Mouse (Mus musculus) neural tube, embryonic 11.5 days (tissue): Measurements from ENCODE around the gene Itgb3. TPM values are rescaled to one million over a fixed set of nuclear protein-coding genes. Genes with fewer than 3 reads are reported as not detected.
A peak's percentile ranks its signal among the peaks of the same experiment; 100 is the strongest.
"Not testable (repeated sequence)": the region's sequence is repeated elsewhere in the genome, so short reads cannot be mapped to it uniquely, and the experiment has no call there.

Experiments
- ATAC-seq: fragments of 200-750 bp; cut with Nextera tagmentation; 2 replicates; pipeline ENCODE4 v1.8.0; 2017; ENCODE audit warnings: moderate number of reproducible peaks, mild to moderate bottlenecking, moderate TSS enrichment, moderate library complexity; ENCODE audit not compliant: insufficient read depth, low FRiP score, low TSS enrichment
- DNase-seq: peaks from one replicate; pipeline ENCODE4 v3.0.0-alpha.2; 2015; ENCODE audit warnings: low spot score
- H3K27ac ChIP-seq: fragments of 300-500 bp; sonication (generic); 2 replicates; pipeline ENCODE4 v1.5.1; 2014; ENCODE audit warnings: low read depth, mild to moderate bottlenecking, low read length
- H3K27me3 ChIP-seq: fragments of 300-500 bp; sonication (generic); 2 replicates; pipeline ENCODE4 v1.6.1; 2014; ENCODE audit warnings: mild to moderate bottlenecking, low read length, mixed read lengths; ENCODE audit not compliant: control insufficient read depth, insufficient read depth
- H3K36me3 ChIP-seq: fragments of 300-500 bp; sonication (generic); 2 replicates; pipeline ENCODE4 v1.6.1; 2014; ENCODE audit warnings: mild to moderate bottlenecking, low read length, moderate library complexity, mixed read lengths; ENCODE audit not compliant: control insufficient read depth, insufficient read depth
- H3K4me1 ChIP-seq: fragments of 300-500 bp; sonication (generic); 2 replicates; pipeline ENCODE4 v1.6.1; 2014; ENCODE audit warnings: low read length, mixed read lengths; ENCODE audit not compliant: control insufficient read depth, insufficient read depth
- H3K4me2 ChIP-seq: fragments of 300-500 bp; sonication (generic); 2 replicates; pipeline ENCODE4 v1.6.1; 2014; ENCODE audit warnings: low read depth, mild to moderate bottlenecking, moderate library complexity
- H3K4me3 ChIP-seq: fragments of 300-500 bp; sonication (generic); 2 replicates; pipeline ENCODE4 v1.5.1; 2014; ENCODE audit warnings: low read depth, low read length
- H3K9ac ChIP-seq: fragments of 300-500 bp; sonication (generic); 2 replicates; pipeline ENCODE4 v1.6.1; 2014; ENCODE audit warnings: mild to moderate bottlenecking, low read length
- H3K9me3 ChIP-seq: fragments of 300-500 bp; sonication (generic); 2 replicates; pipeline ENCODE4 v1.6.1; 2016; ENCODE audit warnings: low read length; ENCODE audit not compliant: control insufficient read depth
- WGBS: fragments of 180-500 bp; shearing (Covaris S2); extraction: QIAGEN DNeasy Blood & Tissue Kit; methylation state at CpG from one replicate; pipeline ENCODE4 v1.1.7; 2014; 5-methylcytosine and 5-hydroxymethylcytosine counted together
- polyA plus RNA-seq: library from polyadenylated mRNA; unstranded; fragments of >200 nt; fragmentation: Nextera tagmentation; extraction: Ambion mirVana; gene quantifications from 2 replicates; pipeline ENCODE4 v1.2.1, GENCODE M21; 2014

Gene Itgb3
- polyA plus RNA-seq, 1 experiment from 2014 or later: 2.3 TPM

- DNase-seq (no peak), ATAC-seq (no peak)
- Histone ChIP-seq H3K27ac (no peak overlapping the region), H3K4me1 (no peaks in the 10 kb centered on the region), H3K4me2 (no peak overlapping the region), H3K36me3 (no peaks in the 10 kb centered on the region), H3K27me3 (0 out of 2 replicates have a peak, but pooled peaks cover 4% of the 10 kb centered on the region), H3K4me3 (no peak overlapping the region), H3K9me3 (no peaks in the 10 kb centered on the region), H3K9ac (no peak overlapping the region)
- WGBS: 83% methylated on average over 9 of the region's 9 CpGs
Observed at GRCm38 (mm10) chr11:104567736-104568135, 40.1 kb upstream of the Itgb3 start.

GRCm38 (mm10) chr11:104568326-104568725 lies 39.5 kb upstream of the Itgb3 start:
- H3K4me3 ChIP-seq: no peak overlapping the region
- ATAC-seq (no peak), DNase-seq (no peak)
- H3K4me1 ChIP-seq: no peaks in the 10 kb centered on the region
- H3K36me3 ChIP-seq: no peaks in the 10 kb centered on the region
- H3K9me3 ChIP-seq: no peaks in the 10 kb centered on the region
- H3K9ac ChIP-seq: no peak overlapping the region
- H3K27me3 ChIP-seq: 0 out of 2 replicates have a peak, but pooled peaks cover 4% of the 10 kb centered on the region
- no peak overlapping the region for H3K4me2 ChIP-seq
- 94% methylated on average over 4 of the region's 4 CpGs for WGBS
- no peak overlapping the region for H3K27ac ChIP-seq

GRCm38 (mm10) chr11:104570515-104570914 lies 37.3 kb upstream of the Itgb3 start:
- not testable (repeated sequence) for H3K27ac ChIP-seq, H3K9ac ChIP-seq, H3K9me3 ChIP-seq, H3K4me1 ChIP-seq, H3K36me3 ChIP-seq, H3K4me2 ChIP-seq, ATAC-seq, DNase-seq, H3K27me3 ChIP-seq, H3K4me3 ChIP-seq
- 83% methylated on average over 8 of the region's 8 CpGs for WGBS

DNA sequence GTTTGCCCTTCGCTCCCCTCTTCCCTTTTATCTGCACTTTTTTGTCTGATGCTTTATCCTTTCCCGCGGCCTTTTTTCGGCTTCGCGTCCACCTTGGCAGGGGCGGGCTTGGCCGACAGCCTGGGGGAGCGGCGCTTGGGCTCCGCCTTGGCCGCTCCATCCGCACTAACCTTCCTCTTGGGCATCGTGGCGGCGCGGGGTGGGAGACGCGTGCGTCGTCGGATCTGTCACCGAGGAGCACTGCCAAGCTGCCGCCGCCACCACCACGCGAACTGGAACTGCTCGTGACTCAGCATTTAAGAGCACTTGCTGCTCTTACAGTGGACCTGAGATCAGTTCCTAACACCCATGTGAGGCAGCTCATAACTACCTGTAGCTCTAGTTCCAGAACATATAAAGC lies 36.4 kb upstream of the Itgb3 start:
- H3K4me3 ChIP-seq: peak overlapping the region; percentile 20
- H3K4me2 ChIP-seq: peak overlapping the region; percentile 51
- H3K9ac ChIP-seq, ATAC-seq, H3K4me1 ChIP-seq, H3K9me3 ChIP-seq, H3K36me3 ChIP-seq, H3K27me3 ChIP-seq, H3K27ac ChIP-seq: not testable (repeated sequence)
- 3% methylated on average over 28 of the region's 28 CpGs for WGBS
- DNase-seq: peak; percentile 45

- H3K9me3 ChIP-seq: no peaks in the 10 kb centered on the region
- WGBS: 45% methylated on average over 7 of the region's 7 CpGs
- ATAC-seq (no peak), DNase-seq (no peak)
- no peak overlapping the region for H3K27ac ChIP-seq
- H3K36me3 ChIP-seq: no peaks in the 10 kb centered on the region
- no peaks in the 10 kb centered on the region for H3K4me1 ChIP-seq
- H3K27me3 ChIP-seq: 0 out of 2 replicates have a peak, but pooled peaks cover 4% of the 10 kb centered on the region
- no peak overlapping the region for H3K4me2 ChIP-seq
- no peak overlapping the region for H3K4me3 ChIP-seq
- H3K9ac ChIP-seq: no peak overlapping the region
Observed at GRCm38 (mm10) chr11:104572091-104572490, 35.7 kb upstream of the Itgb3 start.

DNA sequence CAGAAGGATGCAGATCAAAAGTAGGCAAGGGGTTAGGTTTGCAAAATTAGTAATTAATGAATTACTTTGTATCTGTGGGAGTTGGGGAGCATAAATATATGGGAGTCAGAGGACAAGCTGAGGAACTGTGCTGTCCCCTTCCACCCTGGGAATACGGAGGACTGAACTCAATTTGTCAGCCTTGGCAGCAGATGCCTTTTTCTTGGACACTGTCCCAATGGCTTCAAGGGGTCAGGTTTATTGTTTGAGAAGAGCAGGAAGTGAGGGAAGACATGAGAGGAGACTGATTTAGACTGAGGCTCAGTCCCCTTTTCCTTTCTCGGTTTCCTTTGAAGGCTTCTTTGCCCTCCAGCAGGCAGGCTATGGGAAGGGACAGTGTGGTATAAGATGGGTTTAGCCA lies 35.2 kb upstream of the Itgb3 start:
- Histone ChIP-seq H3K9me3 (no peaks in the 10 kb centered on the region), H3K4me3 (no peak overlapping the region), H3K36me3 (no peaks in the 10 kb centered on the region), H3K9ac (no peak overlapping the region), H3K27me3 (0 out of 2 replicates have a peak, but pooled peaks cover 4% of the 10 kb centered on the region), H3K4me2 (no peak overlapping the region), H3K27ac (no peak overlapping the region), H3K4me1 (no peaks in the 10 kb centered on the region)
- ATAC-seq (no peak), DNase-seq (no peak)
- 67% methylated on average over 2 of the region's 2 CpGs for WGBS

- Histone ChIP-seq H3K4me1 (no peaks in the 10 kb centered on the region), H3K4me2 (no peak overlapping the region), H3K27me3 (0 out of 2 replicates have a peak, but pooled peaks cover 4% of the 10 kb centered on the region), H3K27ac (no peak overlapping the region), H3K36me3 (no peaks in the 10 kb centered on the region), H3K4me3 (no peak overlapping the region), H3K9ac (no peak overlapping the region), H3K9me3 (no peaks in the 10 kb centered on the region)
- DNase-seq (peak; percentile 4), ATAC-seq (no peak)
- WGBS: 59% methylated on average over 9 of the region's 10 CpGs
Observed at GRCm38 (mm10) chr11:104576772-104577612, 30.8 kb upstream of the Itgb3 start.

DNA sequence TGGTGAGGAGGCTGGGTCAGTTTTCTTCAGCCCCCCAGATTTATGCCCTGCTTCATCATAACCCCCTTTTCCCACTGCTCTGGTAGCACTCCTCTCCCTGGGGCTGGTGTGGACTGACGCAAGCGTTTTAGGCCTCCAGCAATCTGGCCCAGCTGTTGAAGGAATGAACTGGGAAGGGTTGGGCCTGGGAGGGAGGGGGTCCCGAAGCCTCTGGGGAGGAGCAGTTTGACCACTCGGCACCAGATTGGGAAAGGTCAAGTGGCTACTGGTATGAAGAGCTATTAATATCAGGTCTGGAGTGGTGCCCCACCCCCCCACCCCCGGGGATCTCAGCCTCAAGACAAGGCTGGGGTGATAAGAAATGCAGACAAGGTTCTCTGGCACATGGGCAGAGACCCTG lies 29.7 kb upstream of the Itgb3 start:
- H3K27ac ChIP-seq: no peak overlapping the region
- H3K4me3 ChIP-seq: no peak overlapping the region
- H3K4me2 ChIP-seq: no peak overlapping the region
- DNase-seq (no peak), ATAC-seq (no peak)
- 48% methylated on average over 5 of the region's 5 CpGs for WGBS
- no peaks in the 10 kb centered on the region for H3K9me3 ChIP-seq
- H3K4me1 ChIP-seq: no peaks in the 10 kb centered on the region
- H3K9ac ChIP-seq: no peak overlapping the region
- no peaks in the 10 kb centered on the region for H3K36me3 ChIP-seq
- no peaks in the 10 kb centered on the region for H3K27me3 ChIP-seq

DNA sequence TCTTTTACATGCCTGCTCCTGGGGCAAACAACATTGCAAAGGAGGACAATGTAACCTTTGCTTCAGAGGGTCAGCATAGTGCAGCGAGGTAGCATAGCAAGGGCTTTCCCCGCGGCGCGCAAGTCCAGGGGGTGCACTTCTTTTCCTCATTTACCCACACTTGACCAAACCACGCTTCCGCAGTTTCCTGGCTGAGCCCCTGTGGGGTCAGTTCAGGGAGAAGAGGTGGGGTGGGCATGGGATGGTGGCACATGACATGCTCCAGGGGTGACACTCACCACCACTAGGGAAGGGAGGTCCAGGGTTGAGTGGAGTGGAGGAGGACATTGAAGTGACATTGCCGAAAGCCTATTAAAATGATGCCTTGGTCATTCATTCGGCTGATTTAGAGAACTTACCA lies 28.7 kb upstream of the Itgb3 start:
- Histone ChIP-seq H3K4me2 (no peak overlapping the region), H3K27ac (no peak overlapping the region), H3K4me1 (no peaks in the 10 kb centered on the region), H3K9ac (no peak overlapping the region), H3K36me3 (no peaks in the 10 kb centered on the region), H3K9me3 (no peaks in the 10 kb centered on the region), H3K4me3 (no peak overlapping the region), H3K27me3 (no peaks in the 10 kb centered on the region)
- DNase-seq: no peak
- ATAC-seq: no peak
- WGBS: 91% methylated on average over 9 of the region's 9 CpGs
